Mouse (Mus musculus) Patski (cell line): ENCODE results near the gene Nin. TPM values are rescaled to one million over a fixed set of nuclear protein-coding genes. Genes with fewer than 3 reads are reported as not detected.

ENCODE experiments used
- ATAC-seq: fragments of 100-300 bp; one replicate; pipeline ENCODE4 v1.8.0; 2021
- CTCF ChIA-PET: fragments of 350-600 bp; sonication (Branson Sonifier 250); formaldehyde crosslinking; loops from one replicate; lab custom pipeline; 2022; ENCODE audit warnings: inconsistent platforms; lab: Charles Lee
- POLR2A ChIA-PET: fragments of 350-600 bp; sonication (Branson Sonifier 250); formaldehyde crosslinking; loops from one replicate; lab custom pipeline; 2022; ENCODE audit warnings: antibody characterized with exemption, inconsistent platforms; lab: Charles Lee
- DNase-seq: peaks from one replicate; pipeline ENCODE4 v3.0.0-alpha.2; 2011; ENCODE audit warnings: low read depth, low spot score
- H3K27me3 ChIP-seq: fragments of 371-371 bp; one replicate; pipeline ENCODE4 v1.5.1; 2021
- CTCF ChIP-seq: fragments of 100-300 bp; IDR thresholded peaks from one replicate; pipeline ENCODE4 v1.5.1; 2021
- in situ Hi-C: fragments of 300-500 bp; cut with MboI; formaldehyde crosslinking; loops from 3 replicates; pipeline ENCODE4 v1.11.1; 2018; ENCODE audit warnings: low pct_unique_long_range_greater_than_20kb, mixed read lengths
- polyA plus RNA-seq: library from polyadenylated mRNA; unstranded; gene quantifications from one replicate; pipeline ENCODE4 v1.2.3, GENCODE M21; 2021

The Nin gene
- polyA plus RNA-seq, 1 experiment from 2014 or later: 29.7 TPM

DNA sequence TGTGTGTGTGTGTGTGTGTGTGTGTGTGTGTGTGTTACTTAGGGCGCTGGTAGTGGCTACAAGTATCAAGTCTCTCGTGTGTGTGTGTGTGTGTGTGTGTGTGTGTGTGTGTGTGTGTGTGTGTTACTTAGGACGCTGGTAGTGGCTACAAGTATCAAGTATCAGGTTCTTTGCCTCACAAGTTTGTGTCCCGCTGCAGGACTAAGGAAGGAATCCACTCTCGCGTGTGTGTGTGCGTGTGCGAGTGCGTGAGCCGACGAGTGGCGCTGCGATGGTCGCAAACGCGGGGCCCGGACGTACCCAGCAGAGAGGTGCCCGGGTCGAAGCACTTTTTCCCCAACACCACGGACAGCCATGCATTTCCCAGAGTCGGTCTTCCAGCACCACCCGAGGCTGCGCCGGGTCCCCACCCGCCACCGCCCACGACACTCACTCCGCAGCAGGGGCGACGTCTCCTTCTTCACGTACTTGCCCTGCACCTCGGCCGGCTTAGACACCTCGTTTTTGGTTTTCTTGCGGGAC is 127.2 kb downstream of the Nin start:
- ATAC-seq: peak; percentile 40
- CTCF ChIA-PET: interaction anchor here (1.0 kb wide), 1 partner anchor 63 kb away, joined by 4 read pairs; no protein-coding TSS in a partner anchor
- POLR2A ChIA-PET: interaction anchor here (0.8 kb wide), 1 partner anchor 9 kb away, joined by 3 read pairs; no protein-coding TSS in a partner anchor

DNA sequence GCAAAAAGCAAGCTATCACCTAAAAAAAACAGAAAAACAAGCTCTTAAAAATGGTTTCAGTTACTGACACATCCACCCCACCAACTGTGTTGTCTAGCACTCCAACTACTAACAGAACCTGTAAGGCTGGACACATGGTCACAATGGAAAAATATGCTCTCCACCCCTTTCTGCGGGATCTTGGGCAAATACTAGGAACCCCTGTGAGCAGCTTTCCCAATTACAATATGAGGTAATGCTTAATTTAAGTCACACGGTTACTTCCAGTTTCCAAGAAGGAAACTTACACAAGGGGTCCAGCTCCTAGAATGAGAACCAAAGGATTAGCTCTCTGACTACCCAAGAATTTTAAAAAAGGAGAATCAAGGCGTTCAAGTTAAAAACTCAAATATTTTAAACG is 128.0 kb downstream of the Nin start:
- ChIA-PET POLR2A (interaction anchor here (0.8 to 1.3 kb wide), 3 partner anchors 18 to 126 kb away, joined by 3 to 4 read pairs (median 3); no protein-coding TSS in a partner anchor), CTCF (interaction anchor here (0.7 to 1.0 kb wide), 5 partner anchors 16 to 64 kb away, joined by 3 to 4 read pairs (median 3); no protein-coding TSS in a partner anchor)
- DNase-seq: no peak
- no peak for ATAC-seq
- H3K27me3 ChIP-seq: no peaks in the 10 kb centered on the region
- in situ Hi-C loops: no loop called here
- TF ChIP-seq CTCF: no peak

More for the DNA sequence above, 127.2 kb downstream of the Nin start:
- TF ChIP-seq CTCF: no peak
- in situ Hi-C loops: no loop called here
- DNase-seq: no peak
- no peaks in the 10 kb centered on the region for H3K27me3 ChIP-seq

DNA sequence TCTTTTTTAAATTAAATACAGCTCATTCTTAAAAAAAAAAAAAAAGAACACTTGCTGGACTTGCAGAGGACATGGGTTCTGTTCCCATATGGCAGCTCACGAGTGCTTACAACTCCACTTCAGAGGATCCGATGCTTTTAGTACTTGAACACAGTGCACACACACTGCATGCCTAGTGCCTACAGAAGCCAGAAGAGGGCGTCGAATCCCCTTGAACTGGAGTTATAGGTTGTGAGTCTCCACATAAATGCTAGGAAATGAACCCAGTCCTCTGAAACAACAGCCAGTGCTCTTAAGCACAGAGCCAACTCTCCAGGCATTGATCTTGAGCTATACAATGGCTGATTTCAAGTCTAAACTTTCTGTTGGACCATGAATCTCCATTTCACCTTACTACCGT is 130.6 kb downstream of the Nin start:
- DNase-seq (no peak), ATAC-seq (no peak)
- TF ChIP-seq CTCF: peak; percentile 52
- no peaks in the 10 kb centered on the region for H3K27me3 ChIP-seq
- in situ Hi-C loops: loop anchor here (5.0 kb wide), 1 partner anchor 74 kb away; no protein-coding TSS in a partner anchor
- POLR2A ChIA-PET: no interaction called here
- CTCF ChIA-PET: interaction anchor here (0.7 to 1.4 kb wide), 3 partner anchors 43 to 69 kb away, joined by 3 read pairs; no protein-coding TSS in a partner anchor

DNA sequence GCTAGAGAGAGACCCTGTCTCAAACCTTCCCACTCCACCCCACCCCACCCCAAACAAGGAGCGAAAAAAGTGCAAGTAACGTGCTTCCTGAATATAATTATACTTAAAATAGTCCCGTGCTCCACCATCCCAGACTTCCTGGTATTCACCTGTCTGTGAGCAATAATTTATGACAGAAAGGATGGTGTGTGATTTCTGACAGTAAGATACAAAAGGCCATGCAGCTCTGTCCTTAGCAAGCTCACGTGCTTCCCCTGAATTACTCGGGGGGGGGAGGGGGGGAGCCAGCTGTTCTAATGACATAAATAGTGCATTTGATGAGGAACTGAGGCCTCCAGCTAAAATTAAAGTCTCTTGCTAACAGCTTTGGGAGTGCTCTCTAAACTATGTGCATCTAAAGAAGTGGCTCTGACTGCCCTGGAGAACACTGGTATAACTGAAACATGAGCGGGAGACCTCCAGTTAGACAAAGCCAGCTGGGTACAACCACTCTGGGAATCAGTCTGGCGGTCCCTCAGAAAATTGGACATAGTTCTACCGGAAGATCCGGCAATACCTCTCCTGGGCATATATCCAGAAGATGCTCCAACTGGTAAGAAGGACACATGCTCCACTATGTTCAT is 136.0 kb downstream of the Nin start:
- no peak for TF ChIP-seq CTCF
- ChIA-PET CTCF (interaction anchor here (1.0 kb wide), 1 partner anchor 9 kb away, joined by 3 read pairs; no protein-coding TSS in a partner anchor), POLR2A (interaction anchor here (1.1 to 1.2 kb wide), 2 partner anchors 9 to 48 kb away, joined by 3 read pairs; partner anchors contain the start of gene Sav1)
- no peak for ATAC-seq
- in situ Hi-C loops: no loop called here
- no peaks in the 10 kb centered on the region for H3K27me3 ChIP-seq
- no peak for DNase-seq

DNA sequence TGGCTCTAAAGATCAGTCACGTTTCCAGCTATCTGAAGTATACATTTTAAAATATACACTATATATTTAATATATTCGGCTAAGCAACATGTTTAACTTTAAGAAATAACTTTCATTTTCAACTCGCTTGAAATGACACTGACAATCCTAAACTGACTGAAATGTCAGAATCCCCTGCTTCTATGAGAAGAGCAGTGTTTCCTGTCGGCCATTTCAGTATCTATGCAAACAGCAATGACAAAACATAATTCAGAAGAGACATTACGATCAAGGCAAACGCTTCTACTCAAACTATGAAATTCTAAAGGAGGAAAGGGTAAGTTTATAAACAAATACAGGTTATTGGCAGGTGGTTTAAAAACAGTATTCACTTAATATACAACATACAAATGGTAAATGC is 136.8 kb downstream of the Nin start:
- ATAC-seq (no peak), DNase-seq (no peak)
- no peak for TF ChIP-seq CTCF
- POLR2A ChIA-PET: no interaction called here
- no peaks in the 10 kb centered on the region for H3K27me3 ChIP-seq
- CTCF ChIA-PET: interaction anchor here (1.0 to 1.2 kb wide), 2 partner anchors 9 to 66 kb away, joined by 3 read pairs; no protein-coding TSS in a partner anchor
- in situ Hi-C loops: no loop called here

DNA sequence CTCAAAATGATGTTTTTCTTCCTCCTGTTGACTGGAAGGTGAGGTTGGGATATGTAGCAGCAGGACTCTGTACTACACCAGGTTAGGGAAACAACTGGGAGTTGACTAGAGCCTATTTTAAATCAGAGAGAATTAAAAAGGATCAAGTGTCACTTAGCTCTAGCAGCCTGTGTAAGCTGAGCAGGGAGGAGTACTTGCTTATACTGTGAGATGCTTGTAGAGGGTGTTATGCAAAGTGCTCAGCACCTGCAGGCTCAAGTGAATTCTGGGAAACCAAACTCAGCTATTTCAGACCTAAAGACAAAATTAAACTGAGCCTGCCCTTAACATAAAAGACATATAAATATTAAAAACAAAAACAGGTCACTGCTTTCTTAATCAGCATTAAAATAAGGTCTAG is 139.9 kb downstream of the Nin start:
- CTCF ChIA-PET: interaction anchor here (1.7 kb wide), 1 partner anchor 89 kb away, joined by 4 read pairs; no protein-coding TSS in a partner anchor
- in situ Hi-C loops: no loop called here
- no peak for DNase-seq
- ATAC-seq: no peak
- no peak for TF ChIP-seq CTCF
- no peaks in the 10 kb centered on the region for H3K27me3 ChIP-seq
- POLR2A ChIA-PET: no interaction called here

DNA sequence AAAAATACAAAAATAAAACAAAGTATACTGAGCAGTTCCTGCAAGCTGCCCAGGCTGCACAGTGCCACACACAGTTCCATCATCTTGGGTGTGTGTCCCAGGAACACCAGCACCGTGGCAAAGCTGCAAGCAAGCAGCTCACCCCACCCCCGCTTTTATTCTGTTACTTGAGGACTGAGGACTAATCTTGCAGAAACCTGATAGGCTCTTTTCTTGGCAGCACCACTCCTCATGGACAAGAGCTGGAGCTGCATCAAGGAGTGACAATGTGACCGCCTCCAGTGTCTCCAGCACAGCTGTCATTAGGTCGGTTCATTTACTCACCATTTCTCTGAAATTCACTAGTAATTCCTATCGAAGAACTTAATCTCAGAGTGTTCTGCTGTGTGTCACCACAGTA is 145.4 kb downstream of the Nin start:
- POLR2A ChIA-PET: interaction anchor here (1.1 kb wide), 1 partner anchor 17 kb away, joined by 3 read pairs; no protein-coding TSS in a partner anchor
- DNase-seq (no peak), ATAC-seq (no peak)
- no peak for TF ChIP-seq CTCF
- in situ Hi-C loops: loop anchor here (10.0 kb wide), 1 partner anchor 87 kb away; no protein-coding TSS in a partner anchor
- CTCF ChIA-PET: interaction anchor here (1.2 to 1.4 kb wide), 3 partner anchors 9 to 177 kb away, joined by 3 to 4 read pairs (median 3); no protein-coding TSS in a partner anchor
- H3K27me3 ChIP-seq: no peaks in the 10 kb centered on the region

DNA sequence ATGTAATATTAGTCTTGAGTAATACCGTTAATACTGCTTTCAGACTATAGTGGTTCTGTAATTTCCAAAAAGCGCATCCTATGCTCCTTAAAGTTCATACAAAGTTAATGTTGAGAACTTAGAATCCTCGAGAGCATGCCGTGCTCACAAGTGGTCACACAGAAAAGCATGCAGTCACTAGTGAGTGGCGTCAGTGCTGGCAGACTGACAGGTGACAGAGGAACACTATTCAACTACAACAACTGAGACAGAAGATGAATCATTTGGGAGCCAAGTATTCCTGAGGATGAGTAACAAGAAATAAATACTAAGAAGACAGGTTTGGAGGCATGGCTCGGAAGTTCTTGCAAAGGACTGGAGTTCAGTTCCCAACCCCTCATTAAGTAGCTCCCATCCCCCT is 146.4 kb downstream of the Nin start:
- in situ Hi-C loops: loop anchor here (10.0 kb wide), 1 partner anchor 88 kb away; no protein-coding TSS in a partner anchor
- no peaks in the 10 kb centered on the region for H3K27me3 ChIP-seq
- ATAC-seq (no peak), DNase-seq (no peak)
- POLR2A ChIA-PET: interaction anchor here (0.6 to 1.1 kb wide), 2 partner anchors 18 to 488 kb away, joined by 3 to 7 read pairs; no protein-coding TSS in a partner anchor
- CTCF ChIA-PET: interaction anchor here (1.2 to 1.4 kb wide), 2 partner anchors 16 to 178 kb away, joined by 3 to 4 read pairs; no protein-coding TSS in a partner anchor
- TF ChIP-seq CTCF: no peak

DNA sequence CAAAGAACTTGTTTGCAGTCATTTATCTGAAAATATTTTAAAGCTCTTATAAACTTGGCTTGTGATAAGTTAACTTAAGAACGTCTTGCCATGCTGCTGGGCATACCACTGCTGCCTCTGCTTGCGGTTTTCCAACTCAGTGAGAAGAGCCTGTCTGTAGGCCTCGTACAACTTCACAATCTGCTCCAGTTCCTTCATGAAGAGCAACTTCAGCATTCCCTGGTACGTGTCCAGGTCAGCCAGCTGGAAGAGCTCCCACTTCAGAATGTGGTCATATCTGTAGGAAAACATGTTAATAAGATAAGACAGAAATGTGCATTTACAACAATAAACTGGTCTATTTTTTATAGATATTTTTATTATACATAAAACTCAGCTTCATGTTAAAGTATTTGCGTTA is 147.4 kb downstream of the Nin start:
- CTCF ChIA-PET: interaction anchor here (0.9 to 1.2 kb wide), 2 partner anchors 9 to 19 kb away, joined by 3 read pairs; no protein-coding TSS in a partner anchor
- in situ Hi-C loops: loop anchor here (10.0 kb wide), 1 partner anchor 89 kb away; no protein-coding TSS in a partner anchor
- ATAC-seq (no peak), DNase-seq (no peak)
- POLR2A ChIA-PET: no interaction called here
- no peak for TF ChIP-seq CTCF
- H3K27me3 ChIP-seq: no peaks in the 10 kb centered on the region

DNA sequence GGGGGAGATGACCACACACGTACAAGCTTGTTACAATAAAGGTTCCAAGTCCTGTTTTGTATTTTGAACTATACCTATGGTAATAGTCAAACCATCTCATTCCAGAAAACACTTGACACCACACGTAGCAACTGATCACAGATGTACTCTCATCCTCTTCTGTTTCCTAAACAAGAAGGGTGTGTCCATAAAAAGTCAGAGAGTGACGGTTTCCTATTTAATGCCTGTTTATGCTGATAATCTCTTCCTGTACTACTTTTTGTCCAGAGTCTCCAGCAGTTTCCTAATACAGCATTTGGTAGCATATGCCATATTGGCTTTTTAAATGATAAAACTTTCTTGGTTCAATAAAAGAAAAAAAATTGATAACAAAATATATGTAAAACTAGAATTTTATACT is 147.9 kb downstream of the Nin start:
- ChIA-PET CTCF (interaction anchor here (0.9 to 1.2 kb wide), 2 partner anchors 9 to 20 kb away, joined by 3 read pairs; no protein-coding TSS in a partner anchor), POLR2A (no interaction called here)
- in situ Hi-C loops: loop anchor here (10.0 kb wide), 1 partner anchor 89 kb away; no protein-coding TSS in a partner anchor
- no peak for TF ChIP-seq CTCF
- ATAC-seq (no peak), DNase-seq (no peak)
- H3K27me3 ChIP-seq: no peaks in the 10 kb centered on the region
